Mouse (Mus musculus) lung, postnatal 0 days (tissue): Measurements from ENCODE around the gene Slc34a2.

ENCODE experiments used
- CTCF ChIP-seq: IDR thresholded peaks from 2 replicates; pipeline ENCODE4 v1.5.1; 2016; ENCODE audit warnings: antibody characterized with exemption, mild to moderate bottlenecking
- EP300 ChIP-seq: IDR thresholded peaks from 2 replicates; pipeline ENCODE4 v1.6.1; 2016; ENCODE audit warnings: antibody characterized with exemption, mild to moderate bottlenecking, control low read depth

DNA sequence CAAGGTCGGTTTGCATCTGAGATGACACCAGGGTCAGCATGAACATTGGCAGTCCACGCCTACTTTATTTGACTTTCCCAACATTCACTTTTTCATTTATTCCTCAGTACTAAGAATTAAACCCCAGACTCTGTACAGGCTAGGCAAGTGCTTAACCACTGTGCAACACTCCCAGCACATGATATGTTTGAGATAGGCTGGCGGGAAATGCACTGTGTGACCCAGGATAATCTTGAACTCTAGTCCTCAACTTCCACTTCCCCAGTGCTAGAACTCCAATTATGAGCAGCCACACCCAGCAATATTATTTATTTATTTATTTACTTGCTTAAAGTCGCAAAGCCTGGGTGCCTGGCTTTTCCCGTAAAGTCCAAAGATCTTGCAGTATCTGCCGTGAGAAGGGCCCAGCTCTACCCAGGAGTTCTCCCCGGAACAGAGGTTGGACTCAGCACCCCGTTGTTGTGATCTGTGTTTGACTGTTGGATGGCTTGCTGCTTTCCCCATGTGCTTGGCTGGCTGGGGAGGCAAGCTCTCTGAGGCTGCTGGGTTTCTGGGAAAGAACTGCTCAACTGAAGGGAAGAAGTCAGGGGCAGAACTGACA lies 5.0 kb downstream of the Slc34a2 start:
- TF ChIP-seq CTCF (no peak), EP300 (no peak)
